Mouse (Mus musculus) kidney, postnatal 36 days (tissue): Measurements from ENCODE around the gene Phf13.

ENCODE experiments used
- DNase-seq, 2 experiments: peaks; one replicate each; pipeline ENCODE4 v3.0.0; 2021 to 2022; ENCODE audit warnings: mixed read lengths in 2 of 2

Gene Phf13

DNA sequence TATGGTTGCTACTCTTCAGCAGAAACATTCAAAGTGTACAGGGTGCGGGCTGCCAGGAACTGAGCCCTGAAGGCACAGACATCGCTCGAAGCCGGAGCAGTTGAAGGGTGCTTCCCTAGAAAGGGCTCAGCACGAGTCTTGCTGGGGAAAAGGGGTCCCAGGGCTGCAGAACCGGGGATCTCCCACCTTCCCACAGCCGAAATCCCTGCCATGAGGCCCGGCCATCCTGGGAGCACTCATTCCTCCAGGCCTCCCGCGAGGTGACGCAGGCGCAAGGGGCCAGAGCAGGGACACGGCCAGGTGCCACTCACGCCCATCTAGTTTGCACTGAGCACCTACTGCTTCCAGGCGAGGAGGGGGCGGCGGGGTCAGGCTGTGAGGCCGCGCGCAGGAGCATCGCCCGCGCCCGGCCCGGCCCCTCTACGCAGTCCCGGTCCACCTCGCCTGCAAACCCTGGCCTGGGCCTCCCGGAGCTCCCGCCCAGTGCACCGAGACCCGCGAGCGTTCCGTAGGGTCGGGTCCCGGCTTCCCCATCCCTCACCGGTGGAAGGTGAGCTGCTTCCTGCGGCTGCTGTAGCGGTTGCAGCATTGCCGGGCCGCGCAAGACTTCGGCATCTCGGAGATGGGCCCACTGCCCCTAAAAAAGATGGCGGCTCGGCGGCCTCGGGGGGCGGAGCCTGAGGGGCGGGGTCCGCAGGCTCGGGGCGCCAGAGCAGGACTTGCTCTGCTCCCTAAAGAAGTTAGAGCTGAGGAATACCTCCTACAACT, 7.5 kb downstream of the Phf13 start, which contains the start of gene Thap3:
Gene Thap3 (minus strand): TSS at position 656 of the 768 bp plus-strand sequence.
- DNase-seq = peak; percentile 77 to 94

DNA sequence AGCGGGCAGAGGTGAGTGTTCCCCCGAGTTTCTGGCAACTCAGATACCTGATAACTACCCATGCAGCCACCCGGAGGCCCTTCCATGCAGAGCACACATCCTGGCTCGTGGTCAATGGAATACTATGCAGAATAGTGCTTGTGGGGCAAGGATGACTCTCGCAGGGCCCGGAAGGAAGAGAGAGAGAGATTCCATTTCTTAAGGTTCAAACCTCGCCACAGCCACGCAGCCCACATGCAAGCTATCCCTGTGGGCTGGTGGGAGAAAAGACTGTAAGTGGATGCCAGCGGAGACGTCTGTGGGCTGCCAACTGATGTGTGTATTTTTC, 8.1 kb downstream of the Phf13 start:
- no peak for DNase-seq

DNA sequence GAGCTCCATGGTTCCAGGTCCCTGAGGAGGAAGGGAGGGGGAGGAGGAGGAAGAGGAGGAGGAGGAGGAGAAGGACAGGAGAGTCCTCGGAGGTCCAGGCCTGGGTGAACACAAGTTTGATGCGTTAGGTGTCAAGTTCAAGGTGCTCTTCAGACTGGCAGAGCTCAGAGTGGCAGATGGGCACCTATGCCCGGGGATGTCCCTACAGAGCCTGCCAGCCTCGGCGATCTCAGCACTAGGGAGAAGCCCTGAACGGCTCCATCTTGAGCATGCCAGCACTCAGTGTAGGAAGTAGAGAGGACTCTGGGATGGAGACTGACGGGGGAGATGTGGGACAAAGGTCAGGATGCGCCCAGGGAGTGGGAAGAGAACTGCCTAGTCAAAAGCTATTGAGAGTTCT, 9.4 kb downstream of the Phf13 start:
- no peak for DNase-seq

DNA sequence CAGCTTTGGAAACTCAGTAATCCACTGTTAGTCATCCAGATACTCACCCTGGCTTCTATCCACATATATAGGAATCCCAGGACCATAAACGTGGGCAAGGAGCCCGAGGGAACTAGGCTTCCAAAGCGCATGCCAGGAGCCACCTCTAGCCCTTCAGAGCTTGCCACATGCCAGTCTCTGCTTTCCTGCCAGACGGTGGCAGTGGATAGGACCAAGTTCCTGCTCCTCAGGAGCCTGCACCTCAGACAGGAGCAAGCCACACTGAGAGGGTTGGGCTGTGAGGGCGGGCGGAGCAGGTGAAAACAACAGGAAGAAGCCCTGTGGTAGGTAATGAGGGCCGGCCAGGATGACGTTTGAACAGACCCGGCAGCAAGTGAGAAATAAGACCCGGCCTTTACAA, 10.2 kb downstream of the Phf13 start:
- peak; percentile 41 to 43 for DNase-seq

DNA sequence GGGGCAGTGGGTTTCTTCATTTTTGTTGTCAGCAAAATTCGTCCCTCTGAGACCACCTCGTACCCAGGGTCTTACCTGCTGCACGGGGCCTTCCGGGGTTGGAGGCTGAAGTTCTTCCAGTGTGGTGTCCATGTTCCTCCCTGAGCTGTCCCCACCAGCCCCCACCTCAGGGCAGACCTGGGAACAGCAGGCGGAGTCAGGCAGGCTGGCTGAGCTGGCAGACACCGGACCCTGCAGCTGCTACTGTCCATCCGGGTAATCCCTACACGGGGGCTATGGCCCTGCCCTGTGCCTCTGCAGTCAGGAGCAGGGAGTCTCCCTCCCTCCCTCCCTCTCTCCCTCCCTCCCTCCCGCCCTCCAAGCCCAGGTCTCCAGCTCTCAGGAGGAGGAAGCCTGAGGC, 12.5 kb downstream of the Phf13 start:
- no peak for DNase-seq

DNA sequence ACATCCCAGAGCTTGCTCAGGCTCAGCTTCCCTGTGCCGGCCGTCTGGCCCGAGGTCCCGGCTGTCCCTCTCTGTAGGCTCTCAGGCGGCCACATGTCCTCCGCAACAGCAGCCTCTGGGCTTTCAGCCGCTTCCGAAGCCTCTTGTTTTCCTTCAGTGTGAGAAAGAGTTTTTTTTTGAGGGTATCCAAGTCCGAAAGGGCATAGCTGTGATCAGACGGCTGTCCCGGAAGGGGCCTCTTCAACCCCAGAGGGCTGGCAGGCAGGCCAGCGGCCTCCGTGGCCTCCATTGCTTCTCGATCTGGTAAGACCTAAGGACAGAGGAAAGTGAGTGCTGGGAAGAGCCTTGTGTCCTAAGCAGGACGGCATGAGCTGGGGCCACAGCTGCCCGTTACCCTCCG, 13.0 kb downstream of the Phf13 start:
- DNase-seq = no peak

DNA sequence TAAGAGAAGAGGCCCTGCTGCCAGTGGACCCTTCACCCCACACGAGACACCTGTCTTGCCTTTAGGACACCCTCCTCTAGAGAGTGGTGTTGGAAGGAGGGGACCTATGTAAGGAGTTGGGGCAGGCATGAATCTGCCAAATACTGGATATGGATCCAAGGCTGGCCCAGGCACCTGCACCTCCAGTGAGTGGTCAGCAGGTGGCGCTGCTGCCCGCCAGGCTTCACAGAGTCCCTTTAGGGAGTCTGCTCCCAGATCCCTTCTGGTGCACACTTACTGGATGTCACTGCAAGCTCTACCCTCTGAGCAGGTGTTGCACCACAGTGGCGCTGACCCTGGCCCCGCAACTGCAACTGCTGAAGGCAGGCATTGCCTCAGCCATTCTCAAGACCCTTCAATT, 14.7 kb downstream of the Phf13 start:
- peak; percentile 78 to 88 for DNase-seq

DNA sequence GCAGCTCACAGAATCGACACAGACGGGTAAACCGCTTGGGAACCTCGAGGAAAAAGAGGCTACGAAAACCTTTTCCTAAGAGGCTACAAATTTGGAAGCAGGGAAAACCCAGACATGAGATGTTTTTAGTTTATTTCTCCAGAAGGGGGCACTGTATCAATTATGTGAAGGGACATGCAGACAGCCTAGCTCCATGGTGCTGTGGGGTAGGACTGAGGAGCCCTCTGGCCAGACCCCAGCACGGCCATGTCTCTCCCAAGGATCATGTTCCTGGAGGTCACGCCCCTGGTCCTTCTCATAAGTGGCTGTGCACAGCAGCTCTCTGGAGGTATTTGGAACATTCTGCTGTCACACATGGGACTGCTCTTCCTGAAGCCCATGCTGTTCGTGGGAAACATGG, 15.4 kb downstream of the Phf13 start:
- peak in 1 of 2 experiments; percentile 13 for DNase-seq

DNA sequence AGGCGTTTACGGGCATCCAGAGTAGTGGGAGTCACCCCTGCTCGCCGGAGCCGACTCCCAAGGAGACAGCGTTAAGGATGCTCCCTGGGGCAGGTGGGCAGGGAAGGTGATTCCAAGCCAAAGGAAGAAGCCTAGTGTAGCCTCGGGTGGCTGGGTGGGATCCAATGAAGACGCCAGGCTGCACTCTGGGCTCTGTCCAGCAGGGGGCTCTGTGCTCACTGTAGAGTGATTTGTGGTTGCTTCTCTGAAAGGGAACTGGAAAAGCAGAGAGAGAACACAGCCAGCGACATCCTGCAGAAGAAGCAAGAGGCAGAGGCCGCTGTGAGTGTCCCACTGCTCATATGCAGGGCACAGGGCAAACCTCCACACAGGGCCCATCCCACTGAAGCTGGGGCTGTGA, 18.3 kb downstream of the Phf13 start:
- DNase-seq = peak; percentile 77 to 93

DNA sequence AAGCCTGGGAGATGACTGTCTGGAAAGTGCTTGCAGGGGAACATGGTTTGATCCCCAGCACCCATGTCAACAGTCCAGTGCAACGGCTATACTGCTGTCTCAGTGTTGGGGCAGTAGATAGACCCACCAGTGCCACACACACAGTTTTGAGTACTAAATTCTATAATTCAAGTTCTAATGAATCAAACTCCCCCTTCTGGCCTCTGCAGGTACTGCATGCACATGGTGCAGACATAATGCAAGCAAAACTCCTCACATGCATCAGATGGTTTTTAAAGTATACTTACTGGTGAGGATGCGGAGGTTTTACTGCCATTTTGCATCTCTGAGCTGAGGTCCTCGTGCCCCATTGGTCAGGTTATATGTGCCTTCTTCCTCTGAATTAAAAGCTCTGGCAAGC, 20.6 kb downstream of the Phf13 start:
- DNase-seq = peak; percentile 21 to 75

DNA sequence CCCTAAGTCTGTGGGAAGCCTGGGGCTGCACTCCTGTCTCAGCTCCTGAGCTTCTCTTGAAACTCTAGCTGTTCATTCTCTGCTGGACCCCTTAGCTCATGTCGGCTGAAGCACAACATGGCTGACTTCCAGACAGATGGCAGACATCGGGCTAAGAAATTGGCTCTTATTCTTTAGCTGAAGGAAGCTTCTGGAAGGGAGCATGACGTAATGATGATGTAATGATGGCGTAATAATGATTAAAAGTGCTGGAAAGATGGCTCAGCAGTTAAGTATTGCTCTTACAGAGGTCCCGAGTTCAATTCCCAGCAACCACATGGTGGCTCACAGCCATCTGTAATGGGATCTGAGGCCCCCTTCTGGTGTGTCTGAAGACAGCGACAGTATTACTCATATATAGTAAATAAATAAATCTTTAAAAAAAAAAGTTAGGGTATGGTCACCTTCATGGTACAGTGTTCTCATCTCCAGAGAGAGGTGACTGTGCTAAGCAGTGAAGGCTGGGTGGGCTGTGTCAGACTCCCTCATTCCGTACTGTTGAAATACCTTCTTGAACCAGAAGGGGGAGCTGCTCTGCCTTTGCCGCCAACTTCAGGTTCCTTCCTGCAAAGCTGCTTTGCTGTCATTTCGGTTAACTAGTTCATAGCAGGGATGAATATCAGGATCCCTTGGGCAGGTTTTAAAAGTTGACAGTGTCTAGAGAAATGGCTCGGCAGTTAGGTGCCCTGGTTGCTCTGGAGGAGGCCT, 23.7 kb downstream of the Phf13 start:
- DNase-seq = peak in 1 of 2 experiments; percentile 30

DNA sequence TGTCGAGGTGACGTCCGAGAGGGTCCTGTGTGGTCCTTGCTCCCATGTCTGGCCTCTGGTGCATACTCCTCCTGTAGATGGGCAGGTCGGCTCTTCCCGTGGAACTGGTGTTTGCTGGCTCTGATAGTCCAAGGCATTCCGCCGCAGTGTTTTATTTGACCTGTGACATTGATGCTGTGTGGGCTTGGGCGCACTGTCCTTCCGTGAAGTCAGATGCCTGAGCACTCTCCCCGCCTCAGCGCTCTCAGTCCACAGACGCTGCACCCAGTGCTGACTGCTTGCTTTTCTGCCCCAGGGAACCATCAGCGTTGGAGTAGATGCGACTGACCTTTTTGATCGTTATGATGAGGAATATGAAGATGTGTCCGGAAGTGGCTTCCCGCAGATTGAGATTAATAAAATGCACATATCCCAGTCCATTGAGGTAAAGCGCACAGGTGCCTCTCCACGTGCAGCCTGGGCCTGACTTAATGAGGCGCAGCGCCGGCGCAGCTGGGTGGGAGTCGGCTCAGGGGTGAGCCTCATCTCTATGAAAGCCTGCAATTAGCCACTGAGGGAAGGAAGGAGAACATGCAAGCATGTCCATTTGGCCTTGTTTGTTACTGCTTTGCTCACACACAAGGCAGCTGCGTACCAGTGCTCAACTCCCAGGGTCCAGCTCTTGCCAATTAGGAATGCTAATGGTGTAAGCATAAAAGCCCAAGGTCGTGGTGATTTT, 27.7 kb downstream of the Phf13 start:
- DNase-seq = no peak

DNA sequence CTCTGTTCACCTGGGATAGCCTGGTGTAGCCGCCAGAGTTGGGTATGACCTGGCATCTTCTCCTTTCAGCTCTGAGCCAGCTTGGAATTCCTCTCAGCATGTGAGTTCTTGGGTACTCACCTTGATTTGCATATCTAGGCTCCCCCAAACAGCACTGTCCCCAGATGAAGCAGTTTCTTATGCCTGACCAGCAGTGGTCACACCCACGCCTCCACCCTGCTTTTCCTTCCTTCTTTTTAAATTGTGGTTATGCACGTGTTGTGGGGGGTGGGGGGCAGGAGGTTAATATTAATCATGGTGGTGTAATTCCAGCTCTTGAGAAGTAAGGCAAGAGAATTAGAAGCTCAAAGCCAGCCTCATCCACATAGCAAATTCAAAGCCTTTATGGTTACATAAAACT, 33.2 kb downstream of the Phf13 start:
- DNase-seq = no peak

DNA sequence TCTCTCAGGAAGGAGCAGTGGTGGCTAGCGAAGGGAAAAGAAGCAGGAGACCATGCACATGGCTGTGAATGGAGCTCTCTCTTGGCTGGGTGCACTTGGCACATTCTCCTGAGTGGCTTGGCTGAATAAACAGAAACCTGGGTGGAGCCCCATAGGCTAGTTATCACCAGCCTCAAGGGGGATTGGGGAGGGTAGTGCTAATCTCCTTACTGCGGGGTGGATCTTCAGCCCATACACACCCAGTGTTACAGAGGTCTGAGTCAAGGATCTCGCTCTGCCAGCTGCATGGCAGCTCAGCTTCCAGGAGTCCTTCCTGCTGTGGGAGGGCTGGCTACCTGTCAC, 35.6 kb downstream of the Phf13 start:
- DNase-seq = no peak

DNA sequence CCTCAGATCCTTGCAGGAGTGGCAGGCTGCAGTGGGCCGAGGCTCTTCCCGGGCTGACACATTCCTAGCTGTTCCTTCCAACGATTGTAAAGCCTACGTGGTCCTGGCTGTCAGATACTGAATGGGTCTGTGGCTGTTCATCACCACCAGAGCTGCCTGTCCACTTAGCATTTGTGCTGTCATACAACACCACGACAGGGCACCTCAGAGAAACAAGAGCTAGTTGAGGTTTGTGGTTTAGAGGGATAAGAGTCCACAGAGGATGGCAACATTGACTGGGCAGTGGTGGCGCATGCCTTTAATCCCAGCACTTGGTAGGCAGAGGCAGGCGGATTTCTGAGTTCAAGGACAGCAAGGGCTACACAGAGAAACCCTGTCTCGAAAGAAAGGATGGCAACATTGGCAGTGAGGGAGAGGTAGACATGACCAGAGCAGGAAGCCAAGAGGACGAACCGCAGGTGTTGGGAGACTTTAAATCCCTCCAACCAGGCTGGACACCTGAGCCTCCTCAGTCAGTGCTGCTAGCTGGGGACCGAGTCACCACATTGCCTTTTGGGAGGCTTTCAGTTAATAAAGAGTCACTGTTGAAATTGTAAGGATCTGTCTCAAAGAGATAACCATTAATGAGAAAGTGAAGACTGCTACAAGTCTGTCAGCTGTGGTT, 36.1 kb downstream of the Phf13 start:
- DNase-seq = no peak

DNA sequence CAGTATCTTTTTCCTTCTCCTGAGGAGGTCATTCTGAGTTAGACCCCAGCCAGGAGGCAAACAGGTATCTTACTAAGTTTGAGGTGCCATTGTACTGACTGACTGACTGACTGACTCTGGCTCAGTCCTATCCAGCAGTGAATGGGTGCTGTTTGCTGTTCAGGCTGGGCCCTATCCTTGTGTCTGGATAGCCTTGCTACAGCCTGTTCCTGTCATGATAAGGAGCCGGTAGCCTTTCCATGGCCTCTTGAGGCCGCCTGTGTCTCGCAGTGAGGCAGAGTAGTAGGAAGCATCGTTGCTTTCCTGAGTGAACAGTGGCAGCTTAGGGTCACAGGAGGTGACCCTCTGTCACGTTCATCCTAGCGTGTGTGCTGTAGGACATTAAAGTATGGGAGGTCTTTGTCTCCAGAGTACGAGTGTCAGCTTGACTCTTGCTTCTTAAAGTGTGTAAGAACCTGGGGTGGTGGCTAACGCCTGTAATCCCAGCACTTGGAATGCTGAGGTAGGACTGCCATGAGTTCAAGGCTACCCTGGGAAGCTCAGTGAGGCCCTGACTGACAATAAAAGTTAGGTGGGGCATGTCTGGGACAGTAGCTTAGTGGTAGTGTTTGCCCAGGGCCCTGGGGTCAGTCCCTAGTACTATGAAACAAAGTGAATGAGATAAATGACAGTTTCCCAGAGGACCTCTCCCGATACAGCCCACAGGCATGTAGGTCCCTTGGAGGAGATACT, 38.3 kb downstream of the Phf13 start:
- DNase-seq = no peak

DNA sequence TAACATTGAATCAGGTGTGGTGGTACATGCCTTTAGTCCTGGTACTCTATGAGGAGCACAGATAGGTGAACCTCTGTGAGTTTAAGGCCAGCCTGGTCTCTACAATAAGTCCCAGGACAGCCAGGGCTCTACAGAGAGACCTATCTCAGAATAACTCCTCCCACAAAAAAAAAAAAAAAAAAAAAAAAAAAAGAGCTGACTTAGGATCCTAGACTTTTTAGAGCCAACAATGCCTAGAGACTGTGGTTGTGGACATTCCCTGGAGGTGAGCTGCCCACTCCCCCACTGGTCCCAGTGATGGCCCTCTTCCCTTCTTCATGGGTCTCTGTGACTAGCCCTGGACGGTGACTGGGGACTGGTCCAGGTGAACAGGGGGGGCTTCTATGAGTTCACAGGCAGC, 40.3 kb downstream of the Phf13 start:
- no peak for DNase-seq

DNA sequence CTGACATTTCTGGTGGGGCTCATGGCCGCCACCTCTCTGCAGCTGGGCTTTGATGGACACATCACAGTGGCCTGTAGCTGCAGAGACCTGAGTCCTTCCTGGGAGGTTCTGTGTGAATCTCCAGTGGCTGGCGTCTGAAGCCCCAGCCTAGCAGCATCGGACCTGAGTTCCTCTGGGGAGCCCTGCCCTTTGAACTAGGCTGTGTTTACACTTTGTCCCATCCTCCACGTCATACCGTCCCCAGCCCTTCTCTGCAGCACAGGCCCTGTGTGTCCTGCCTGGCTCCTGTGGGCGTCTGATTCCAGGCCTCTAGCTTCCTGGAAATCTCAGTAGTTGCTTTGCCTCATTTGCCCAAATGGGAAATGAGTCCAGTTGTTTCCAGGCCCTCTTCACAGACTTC, 42.8 kb downstream of the Phf13 start:
- DNase-seq = no peak

DNA sequence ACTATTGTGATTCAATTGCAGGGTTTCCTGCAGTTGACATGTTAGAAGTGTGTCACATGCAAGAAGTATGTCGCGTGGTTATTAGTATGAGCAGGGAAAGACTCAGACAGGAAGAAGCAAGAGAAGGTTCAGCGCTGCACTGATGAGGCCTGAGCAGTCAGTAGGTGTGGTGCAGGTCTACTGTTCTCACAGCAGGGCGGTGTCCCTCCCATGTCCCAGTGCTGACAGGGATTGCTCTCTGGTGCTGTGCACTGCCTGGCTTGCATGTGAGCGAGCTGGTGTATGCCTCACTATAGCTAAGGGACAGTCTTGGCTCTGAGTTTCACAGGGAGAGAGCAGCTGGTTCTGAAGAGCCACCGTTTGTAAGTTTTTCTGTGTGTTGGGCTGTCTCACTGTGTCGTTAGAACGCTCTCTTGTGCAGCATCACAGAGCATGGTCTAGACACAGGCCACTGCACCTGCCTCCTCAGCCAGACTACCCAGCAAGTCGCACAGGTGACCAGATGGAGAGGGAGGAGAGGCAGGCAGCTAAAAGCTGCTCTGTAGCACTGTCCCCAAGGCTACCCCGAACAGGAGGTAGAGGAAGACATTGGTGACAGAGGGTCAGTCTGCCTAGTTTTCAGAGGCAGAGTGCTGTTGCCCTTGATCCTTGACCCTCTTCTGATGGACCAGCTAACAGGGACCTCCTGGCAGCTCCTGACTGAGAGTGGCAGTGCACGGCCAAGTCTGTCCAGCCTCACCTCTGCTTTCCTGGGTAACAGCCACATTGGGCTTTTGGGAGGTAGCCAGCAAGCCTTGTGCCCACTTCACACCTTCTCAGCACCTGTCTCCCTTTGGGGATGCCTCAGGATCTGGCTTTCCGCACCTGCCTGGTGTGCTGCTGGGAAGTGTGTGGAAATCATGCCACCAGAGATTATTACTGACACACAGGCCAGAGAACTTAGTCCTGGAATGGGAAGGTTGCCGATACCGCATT, 47.3 kb downstream of the Phf13 start:
- DNase-seq = no peak

DNA sequence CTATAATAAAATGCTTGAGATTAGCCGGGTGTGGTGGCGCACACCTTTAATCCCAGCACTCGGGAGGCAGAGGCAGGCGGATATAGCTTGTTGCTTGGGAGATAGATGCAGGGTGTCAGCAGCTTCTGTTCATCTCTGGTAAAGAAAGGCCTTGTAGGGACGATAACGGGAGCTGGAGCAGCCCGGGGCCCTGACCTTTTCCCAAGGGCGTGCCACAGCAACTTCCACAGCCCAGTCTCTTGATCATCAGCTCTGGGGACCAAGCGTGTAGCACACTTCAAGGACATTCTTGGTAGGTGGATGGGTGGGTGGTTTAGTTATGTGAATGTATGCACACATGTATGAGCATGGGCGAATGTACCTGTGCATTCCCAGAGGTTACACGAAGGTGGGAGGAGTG, 49.8 kb downstream of the Phf13 start:
- no peak for DNase-seq
